Mouse (Mus musculus): ENCODE data around the gene Sec31b.

DNA sequence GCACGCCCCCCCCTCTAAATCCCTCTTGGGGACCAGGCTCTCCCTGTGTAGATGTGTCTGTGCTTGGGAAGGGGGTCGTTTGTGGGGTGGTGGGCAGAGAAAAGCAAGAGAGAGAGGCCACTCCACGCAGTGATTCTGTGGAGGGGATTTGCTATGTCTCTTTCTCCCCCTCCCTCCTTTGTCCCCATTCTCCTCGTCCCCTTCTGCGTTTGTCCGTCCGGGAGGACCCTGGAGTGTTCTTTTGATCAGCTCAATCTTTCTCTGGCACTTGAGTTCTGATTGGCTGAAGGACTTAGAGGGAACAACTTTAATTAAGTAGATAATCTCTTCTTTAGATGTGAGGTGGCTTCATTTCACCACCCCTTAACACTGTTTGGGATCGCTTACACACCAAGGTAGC lies 52.5 kb downstream of the Sec31b start, which contains the start of gene Wnt8b:
- TF ChIP-seq CTCF (IDR thresholded peaks at IDR 0.05; ENCODE audit: low read depth, low read length) (no peak), POLR2A (IDR thresholded peaks at IDR 0.05; ENCODE audit: borderline replicate concordance, low read depth, low read length) (no peak)

All from bone marrow macrophage, adult 2 months (primary cell).